16 mouse cellular contexts compared by ENCODE assay signal in the genomic region with DNA sequence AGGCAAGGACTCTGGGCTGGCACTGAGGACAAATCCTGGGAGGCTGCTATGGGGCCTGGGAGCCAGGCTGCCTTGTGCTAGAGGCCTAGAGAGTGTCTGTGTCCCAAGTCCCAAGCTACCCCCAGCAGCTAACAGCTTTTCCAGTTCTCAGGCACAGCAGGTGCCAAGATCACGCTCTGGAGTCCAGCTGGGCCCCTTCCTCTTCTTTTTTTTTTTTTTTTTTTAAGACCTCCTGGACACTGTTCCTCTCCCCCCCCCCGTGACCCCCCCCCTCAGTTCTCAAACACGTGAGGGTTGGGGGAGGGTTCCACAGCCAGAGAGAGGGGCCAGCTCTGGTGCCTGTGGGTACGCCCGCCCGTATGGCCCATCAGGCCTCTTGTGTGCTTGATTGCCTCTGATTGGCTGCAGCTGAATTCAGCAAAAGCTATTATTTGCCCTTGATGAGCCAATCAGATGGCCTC. TPM values are rescaled to one million over a fixed set of nuclear protein-coding genes. Genes with fewer than 3 reads are reported as not detected.
DNase-seq lines count a peak whose midpoint lies in the region; ATAC-seq and TF ChIP-seq lines count a peak whose summit lies in the region.
"Had no signal": no experiment of that assay in that cellular context is flagged by ENCODE, and none has a peak within 500 bp of the region (broad histone marks: within the 10 kb centered on the region; RNA-seq: fewer than 3 reads in every experiment).

No protein-coding gene starts in this region.

- H3K4me1 ChIP-seq in heart, embryonic 10.5 days: peaks cover 55% of the 10 kb centered on the region
- H3K4me1 ChIP-seq in heart, adult 2 months (ENCODE audit: control insufficient read depth, insufficient read depth, low read length): no peaks in the 10 kb centered on the region
- peaks cover 41% of the 10 kb centered on the region for H3K4me1 ChIP-seq in forebrain, embryonic 13.5 days
- H3K4me1 ChIP-seq in limb, embryonic 12.5 days (replicated peaks): peaks cover 32% of the 10 kb centered on the region
- peaks cover 45% of the 10 kb centered on the region for H3K4me1 ChIP-seq in neural tube, embryonic 14.5 days (ENCODE audit: control insufficient read depth, insufficient read depth, low read length)
- peaks cover 2% of the 10 kb centered on the region; the same call in 1 of the 2 replicates for H3K4me1 ChIP-seq in liver, embryonic 12.5 days

- peak overlapping the region; percentile 36; the same call in 1 of the 2 replicates for H3K27ac ChIP-seq in heart, embryonic 10.5 days
- H3K27ac ChIP-seq in heart, adult 2 months: no peak overlapping the region
- H3K27ac ChIP-seq in forebrain, embryonic 13.5 days: peak overlapping the region; percentile 77
- H3K27ac ChIP-seq in limb, embryonic 12.5 days: peak overlapping the region; percentile 41; the same call in 1 of the 2 replicates
- peak overlapping the region; percentile 77 for H3K27ac ChIP-seq in neural tube, embryonic 14.5 days (ENCODE audit: low read depth, low read length)
- H3K27ac ChIP-seq in liver, embryonic 12.5 days: no peak overlapping the region
- H3K27ac ChIP-seq: layer of hippocampus, adult 2 months; liver, embryonic 13.5 days; macrophage had no signal

- H3K36me3 ChIP-seq in heart, embryonic 10.5 days: no peaks in the 10 kb centered on the region
- H3K36me3 ChIP-seq in heart, adult 2 months (ENCODE audit: control insufficient read depth, insufficient read depth, low read length): no peaks in the 10 kb centered on the region
- no peaks in the 10 kb centered on the region for H3K36me3 ChIP-seq in forebrain, embryonic 13.5 days (ENCODE audit: poor library complexity, severe bottlenecking)
- H3K36me3 ChIP-seq in limb, embryonic 12.5 days: no peaks in the 10 kb centered on the region
- no peaks in the 10 kb centered on the region for H3K36me3 ChIP-seq in neural tube, embryonic 14.5 days (ENCODE audit: control insufficient read depth, insufficient read depth, low read length)
- H3K36me3 ChIP-seq in liver, embryonic 12.5 days: no peaks in the 10 kb centered on the region
- H3K36me3 ChIP-seq: liver, embryonic 13.5 days had no signal

- peak; percentile 68; the same call in 1 of the 2 replicates for ATAC-seq in forebrain, embryonic 13.5 days
- ATAC-seq in limb, embryonic 12.5 days (ENCODE audit: insufficient number of reproducible peaks, insufficient read depth, low FRiP score, low TSS enrichment, low read depth): peak; percentile 78
- 0 out of 2 replicates have a peak, but pooled peaks have one; percentile 36 for ATAC-seq in neural tube, embryonic 14.5 days (ENCODE audit: low read depth)
- no peak for ATAC-seq in liver, embryonic 12.5 days

- H3K9me3 ChIP-seq in heart, embryonic 10.5 days: no peaks in the 10 kb centered on the region
- H3K9me3 ChIP-seq in forebrain, embryonic 13.5 days (replicated peaks): no peaks in the 10 kb centered on the region
- no peaks in the 10 kb centered on the region for H3K9me3 ChIP-seq in limb, embryonic 12.5 days
- H3K9me3 ChIP-seq in neural tube, embryonic 14.5 days (ENCODE audit: control insufficient read depth, low read length): no peaks in the 10 kb centered on the region
- no peaks in the 10 kb centered on the region for H3K9me3 ChIP-seq in liver, embryonic 12.5 days (replicated peaks)
- H3K9me3 ChIP-seq: liver, embryonic 13.5 days had no signal

- TF ChIP-seq EP300 in heart, adult 2 months (IDR thresholded peaks at IDR 0.05; ENCODE audit: insufficient read depth, low read depth, low read length): no peak

- WGBS in heart, embryonic 10.5 days: 27% methylated on average over 5 of the region's 6 CpGs
- WGBS in heart, adult 2 months: 23% methylated on average over 4 of the region's 6 CpGs
- WGBS in forebrain, embryonic 13.5 days: 9% methylated on average over 1 of the region's 6 CpGs
- 11% methylated on average over 4 of the region's 6 CpGs for WGBS in limb, embryonic 12.5 days
- 8% methylated on average over 4 of the region's 6 CpGs for WGBS in neural tube, embryonic 14.5 days
- WGBS in liver, embryonic 12.5 days (ENCODE audit: insufficient replicate concordance): 38% methylated on average over 6 of the region's 6 CpGs

- no peaks in the 10 kb centered on the region for H3K79me2 ChIP-seq in heart, adult 2 months (replicated peaks; ENCODE audit: control insufficient read depth, insufficient read depth, low read length)

- H3K4me3 ChIP-seq in heart, embryonic 10.5 days: no peak overlapping the region
- no peak overlapping the region for H3K4me3 ChIP-seq in heart, adult 2 months
- no peak overlapping the region for H3K4me3 ChIP-seq in forebrain, embryonic 13.5 days
- H3K4me3 ChIP-seq in limb, embryonic 12.5 days (replicated peaks): no peak overlapping the region
- H3K4me3 ChIP-seq in neural tube, embryonic 14.5 days (ENCODE audit: low read depth, low read length): no peak overlapping the region
- H3K4me3 ChIP-seq in liver, embryonic 12.5 days: no peak overlapping the region
- H3K4me3 ChIP-seq: layer of hippocampus, adult 2 months; liver, embryonic 13.5 days had no signal

- TF ChIP-seq POLR2A in heart, adult 2 months (IDR thresholded peaks at IDR 0.05; ENCODE audit: insufficient read depth, low read depth, low read length): no peak

- no peak for DNase-seq in heart, embryonic 10.5 days (ENCODE audit: low spot score)
- no peak for DNase-seq in heart, adult 2 months
- no peak for DNase-seq in ovary, postnatal 36 days (ENCODE audit: low spot score)
- no peak for DNase-seq in kidney, postnatal 14 days
- DNase-seq: adrenal gland, postnatal 14 days; cerebellum, adult 11 months; gastrocnemius, postnatal 25 days; heart, postnatal 10 days; kidney, adult 11 months; liver, embryonic 13.5 days had no signal

- TF ChIP-seq CTCF in heart, adult 2 months (IDR thresholded peaks at IDR 0.05): no peak

- H3K4me2 ChIP-seq in forebrain, embryonic 13.5 days: no peak overlapping the region
- H3K4me2 ChIP-seq in limb, embryonic 12.5 days: no peak overlapping the region
- no peak overlapping the region for H3K4me2 ChIP-seq in neural tube, embryonic 14.5 days (ENCODE audit: low read depth, low read length)
- no peak overlapping the region for H3K4me2 ChIP-seq in liver, embryonic 12.5 days
- H3K4me2 ChIP-seq: liver, embryonic 13.5 days had no signal

- intact Hi-C loops in heart, adult 2 months (cut with DNase I): no loop called here

- H3K27me3 ChIP-seq in heart, embryonic 10.5 days (ENCODE audit: insufficient read depth, poor library complexity, severe bottlenecking): peaks cover 8% of the 10 kb centered on the region; the same call in 1 of the 2 replicates
- H3K27me3 ChIP-seq in heart, adult 2 months (ENCODE audit: control insufficient read depth, insufficient read depth, low read length): no peaks in the 10 kb centered on the region
- H3K27me3 ChIP-seq in forebrain, embryonic 13.5 days: peaks cover 32% of the 10 kb centered on the region
- peaks cover 37% of the 10 kb centered on the region for H3K27me3 ChIP-seq in limb, embryonic 12.5 days
- H3K27me3 ChIP-seq in neural tube, embryonic 14.5 days (ENCODE audit: control insufficient read depth, insufficient read depth, low read length): no peaks in the 10 kb centered on the region
- H3K27me3 ChIP-seq in liver, embryonic 12.5 days (replicated peaks): peaks cover 51% of the 10 kb centered on the region

- H3K9ac ChIP-seq in heart, adult 2 months (ENCODE audit: low read depth, low read length): no peak overlapping the region
- H3K9ac ChIP-seq in forebrain, embryonic 13.5 days: no peak overlapping the region; the same call in 1 of the 2 replicates
- H3K9ac ChIP-seq in limb, embryonic 12.5 days (replicated peaks): no peak overlapping the region
- no peak overlapping the region for H3K9ac ChIP-seq in neural tube, embryonic 14.5 days (replicated peaks; ENCODE audit: low read depth, low read length)
- H3K9ac ChIP-seq in liver, embryonic 12.5 days: no peak overlapping the region
- H3K9ac ChIP-seq: liver, embryonic 13.5 days had no signal

RNA-seq across cellular contexts. Expression of a gene that starts 45.6 kb away (rescaled TPM):
- 6.8 TPM in 2 replicates for polyA plus RNA-seq in heart, embryonic 10.5 days (2016; fragmentation: Nextera tagmentation; extraction: Ambion mirVana)
- 10 to 100 TPM; 12.9 to 14.1 TPM for total RNA-seq in heart, adult 2 months (2021)
- 10.5 and 13.3 TPM in 2 replicates for polyA plus RNA-seq in heart, adult 2 months (2012; rRNA removed)
- polyA plus RNA-seq in forebrain, embryonic 13.5 days (2015; fragmentation: Nextera tagmentation; extraction: Ambion mirVana): 3.3 and 4.5 TPM in 2 replicates
- 0.37 and 0.49 TPM in 2 replicates for polyA plus RNA-seq in limb, embryonic 12.5 days (2016; fragmentation: Nextera tagmentation; extraction: Ambion mirVana)
- polyA plus RNA-seq in neural tube, embryonic 14.5 days (2014; fragmentation: Nextera tagmentation; extraction: Ambion mirVana): 7.1 and 10.6 TPM in 2 replicates
- polyA plus RNA-seq in liver, embryonic 12.5 days (2016; fragmentation: Nextera tagmentation; extraction: Ambion mirVana): 0.02 and 0.13 TPM in 2 replicates
- polyA plus RNA-seq: liver, embryonic 13.5 days; macrophage had no signal

Comparison
In these comparisons a context has a peak if more than half of its experiments do, and no peak if none do; other contexts are left out.
1. H3K27ac ChIP-seq: peak in heart, embryonic 10.5 days (single experiment), forebrain, embryonic 13.5 days (single experiment), limb, embryonic 12.5 days (single experiment) and neural tube, embryonic 14.5 days (single experiment); none in heart, adult 2 months (single experiment) and liver, embryonic 12.5 days (single experiment).